Mouse (Mus musculus): ENCODE results near the gene Tmcc1. TPM values are rescaled to one million over a fixed set of nuclear protein-coding genes. Genes with fewer than 3 reads are reported as not detected.

Tmcc1 gene
- polyA plus RNA-seq, 1 experiment from 2014 or later, result 21.0 TPM

- H3K4me2 ChIP-seq (ENCODE audit: low read depth, low read length, severe bottlenecking), result no peak overlapping the region
- H3K4me3 ChIP-seq (ENCODE audit: low read depth, low read length), result no peak overlapping the region
- WGBS, result 76% methylated on average over 12 of the region's 12 CpGs
- H3K27me3 ChIP-seq (ENCODE audit: control insufficient read depth, insufficient read depth, low read length), result no peaks in the 10 kb centered on the region
- DNase-seq (ENCODE audit: low spot score), result peak; percentile 49
- H3K27ac ChIP-seq (ENCODE audit: low read depth, low read length), result no peak overlapping the region
- H3K36me3 ChIP-seq (ENCODE audit: control insufficient read depth, insufficient read depth, low read length), result no peaks in the 10 kb centered on the region
- no peak overlapping the region for H3K9ac ChIP-seq (ENCODE audit: low read length)
- no peaks in the 10 kb centered on the region for H3K4me1 ChIP-seq (replicated peaks; ENCODE audit: control insufficient read depth, insufficient read depth, low read length)
- H3K9me3 ChIP-seq (ENCODE audit: control insufficient read depth, low read length), result no peaks in the 10 kb centered on the region
- ATAC-seq (replicated peaks; ENCODE audit: low FRiP score), result no peak
Measured at GRCm38 (mm10) chr6:116002311-116003104, 190.8 kb downstream of the Tmcc1 start.

- Histone ChIP-seq H3K9me3 (ENCODE audit: control insufficient read depth, low read length) (no peaks in the 10 kb centered on the region), H3K4me2 (ENCODE audit: low read depth, low read length, severe bottlenecking) (no peak overlapping the region), H3K27ac (ENCODE audit: low read depth, low read length) (no peak overlapping the region), H3K4me3 (ENCODE audit: low read depth, low read length) (no peak overlapping the region), H3K27me3 (ENCODE audit: control insufficient read depth, insufficient read depth, low read length) (no peaks in the 10 kb centered on the region; the same call in 1 of the 2 replicates), H3K36me3 (ENCODE audit: control insufficient read depth, insufficient read depth, low read length) (no peaks in the 10 kb centered on the region), H3K4me1 (replicated peaks; ENCODE audit: control insufficient read depth, insufficient read depth, low read length) (0 out of 2 replicates have a peak, but pooled peaks cover 1% of the 10 kb centered on the region), H3K9ac (ENCODE audit: low read length) (no peak overlapping the region)
- DNase-seq (ENCODE audit: low spot score), result peak; percentile 43
- WGBS, result 84% methylated on average over 5 of the region's 5 CpGs
- no peak for ATAC-seq (replicated peaks; ENCODE audit: low FRiP score)
Measured at GRCm38 (mm10) chr6:116000851-116001250, 192.4 kb downstream of the Tmcc1 start.

- no peak overlapping the region for H3K27ac ChIP-seq (ENCODE audit: low read depth, low read length)
Measured at GRCm38 (mm10) chr6:115999227-115999626, 194.1 kb downstream of the Tmcc1 start.

GRCm38 (mm10) chr6:115998758-115999157 is 194.5 kb downstream of the Tmcc1 start:
- Histone ChIP-seq H3K36me3 (ENCODE audit: control insufficient read depth, insufficient read depth, low read length) (no peaks in the 10 kb centered on the region), H3K9ac (ENCODE audit: low read length) (no peak overlapping the region), H3K27me3 (ENCODE audit: control insufficient read depth, insufficient read depth, low read length) (peaks cover 11% of the 10 kb centered on the region), H3K4me3 (ENCODE audit: low read depth, low read length) (no peak overlapping the region), H3K4me1 (replicated peaks; ENCODE audit: control insufficient read depth, insufficient read depth, low read length) (peaks cover 9% of the 10 kb centered on the region), H3K9me3 (ENCODE audit: control insufficient read depth, low read length) (no peaks in the 10 kb centered on the region), H3K4me2 (ENCODE audit: low read depth, low read length, severe bottlenecking) (no peak overlapping the region), H3K27ac (ENCODE audit: low read depth, low read length) (no peak overlapping the region)
- DNase-seq (ENCODE audit: low spot score), result no peak
- ATAC-seq (replicated peaks; ENCODE audit: low FRiP score), result no peak
- WGBS, result 76% methylated on average over 7 of the region's 7 CpGs

More at GRCm38 (mm10) chr6:115999227-115999626, 194.1 kb downstream of the Tmcc1 start:
- Histone ChIP-seq H3K4me1 (replicated peaks; ENCODE audit: control insufficient read depth, insufficient read depth, low read length) (peaks cover 4% of the 10 kb centered on the region; the same call in 1 of the 2 replicates), H3K4me2 (ENCODE audit: low read depth, low read length, severe bottlenecking) (no peak overlapping the region), H3K27me3 (ENCODE audit: control insufficient read depth, insufficient read depth, low read length) (peaks cover 6% of the 10 kb centered on the region), H3K36me3 (ENCODE audit: control insufficient read depth, insufficient read depth, low read length) (no peaks in the 10 kb centered on the region), H3K4me3 (ENCODE audit: low read depth, low read length) (no peak overlapping the region), H3K9ac (ENCODE audit: low read length) (no peak overlapping the region), H3K9me3 (ENCODE audit: control insufficient read depth, low read length) (no peaks in the 10 kb centered on the region)
- DNase-seq (ENCODE audit: low spot score), result no peak
- 81% methylated on average over 2 of the region's 2 CpGs for WGBS
- no peak for ATAC-seq (replicated peaks; ENCODE audit: low FRiP score)

GRCm38 (mm10) chr6:115997726-115998311 is 195.5 kb downstream of the Tmcc1 start:
- ATAC-seq (replicated peaks; ENCODE audit: low FRiP score), result no peak
- Histone ChIP-seq H3K4me3 (ENCODE audit: low read depth, low read length) (no peak overlapping the region), H3K9ac (ENCODE audit: low read length) (no peak overlapping the region), H3K4me2 (ENCODE audit: low read depth, low read length, severe bottlenecking) (no peak overlapping the region), H3K27ac (ENCODE audit: low read depth, low read length) (no peak overlapping the region), H3K4me1 (replicated peaks; ENCODE audit: control insufficient read depth, insufficient read depth, low read length) (peaks cover 15% of the 10 kb centered on the region), H3K9me3 (ENCODE audit: control insufficient read depth, low read length) (no peaks in the 10 kb centered on the region), H3K27me3 (ENCODE audit: control insufficient read depth, insufficient read depth, low read length) (peaks cover 21% of the 10 kb centered on the region), H3K36me3 (ENCODE audit: control insufficient read depth, insufficient read depth, low read length) (no peaks in the 10 kb centered on the region)
- 31% methylated on average over 3 of the region's 3 CpGs for WGBS
- no peak for DNase-seq (ENCODE audit: low spot score)

GRCm38 (mm10) chr6:115996171-115996851 is 197.0 kb downstream of the Tmcc1 start:
- no peaks in the 10 kb centered on the region for H3K36me3 ChIP-seq (ENCODE audit: control insufficient read depth, insufficient read depth, low read length)
- ATAC-seq (replicated peaks; ENCODE audit: low FRiP score) (no peak), DNase-seq (ENCODE audit: low spot score) (no peak)
- no peak overlapping the region for H3K4me3 ChIP-seq (ENCODE audit: low read depth, low read length)
- 0 out of 2 replicates have a peak overlapping the region, but pooled peaks have one; percentile 18 for H3K27ac ChIP-seq (ENCODE audit: low read depth, low read length)
- peaks cover 33% of the 10 kb centered on the region for H3K27me3 ChIP-seq (ENCODE audit: control insufficient read depth, insufficient read depth, low read length)
- H3K4me1 ChIP-seq (replicated peaks; ENCODE audit: control insufficient read depth, insufficient read depth, low read length), result peaks cover 22% of the 10 kb centered on the region
- H3K9ac ChIP-seq (ENCODE audit: low read length), result no peak overlapping the region
- no peak overlapping the region for H3K4me2 ChIP-seq (ENCODE audit: low read depth, low read length, severe bottlenecking)
- no peaks in the 10 kb centered on the region for H3K9me3 ChIP-seq (ENCODE audit: control insufficient read depth, low read length)
- 36% methylated on average over 6 of the region's 6 CpGs for WGBS

GRCm38 (mm10) chr6:115995531-115995941 is 197.8 kb downstream of the Tmcc1 start:
- DNase-seq (ENCODE audit: low spot score), result no peak
- Histone ChIP-seq H3K4me1 (replicated peaks; ENCODE audit: control insufficient read depth, insufficient read depth, low read length) (peaks cover 22% of the 10 kb centered on the region), H3K27me3 (ENCODE audit: control insufficient read depth, insufficient read depth, low read length) (peaks cover 33% of the 10 kb centered on the region), H3K4me3 (ENCODE audit: low read depth, low read length) (peak overlapping the region; percentile 57), H3K27ac (ENCODE audit: low read depth, low read length) (peak overlapping the region; percentile 18; the same call in 1 of the 2 replicates), H3K36me3 (ENCODE audit: control insufficient read depth, insufficient read depth, low read length) (no peaks in the 10 kb centered on the region), H3K9ac (ENCODE audit: low read length) (no peak overlapping the region), H3K9me3 (ENCODE audit: control insufficient read depth, low read length) (no peaks in the 10 kb centered on the region), H3K4me2 (ENCODE audit: low read depth, low read length, severe bottlenecking) (peak overlapping the region; percentile 75)
- ATAC-seq (replicated peaks; ENCODE audit: low FRiP score), result no peak
- 66% methylated on average over 4 of the region's 4 CpGs for WGBS

GRCm38 (mm10) chr6:115994877-115995520 is 198.3 kb downstream of the Tmcc1 start, which contains the start of gene Plxnd1:
Plxnd1 (minus strand) TSS chr6:115995005.
- H3K36me3 ChIP-seq (ENCODE audit: control insufficient read depth, insufficient read depth, low read length), result no peaks in the 10 kb centered on the region
- ATAC-seq (replicated peaks; ENCODE audit: low FRiP score), result peak; percentile 77
- peak within 1 kb of the TSS; percentile 18; the same call in 1 of the 2 replicates for H3K27ac ChIP-seq (ENCODE audit: low read depth, low read length)
- H3K4me3 ChIP-seq (ENCODE audit: low read depth, low read length), result peak within 1 kb of the TSS; percentile 57
- H3K4me1 ChIP-seq (replicated peaks; ENCODE audit: control insufficient read depth, insufficient read depth, low read length), result peaks cover 22% of the 10 kb centered on the region
- peak; percentile 95 for DNase-seq (ENCODE audit: low spot score)
- peak within 1 kb of the TSS; percentile 44 for H3K9ac ChIP-seq (ENCODE audit: low read length)
- under 1% methylated on average over 38 of the region's 51 CpGs for WGBS
- peak within 1 kb of the TSS; percentile 75 for H3K4me2 ChIP-seq (ENCODE audit: low read depth, low read length, severe bottlenecking)
- H3K27me3 ChIP-seq (ENCODE audit: control insufficient read depth, insufficient read depth, low read length), result peaks cover 33% of the 10 kb centered on the region
- H3K9me3 ChIP-seq (ENCODE audit: control insufficient read depth, low read length), result no peaks in the 10 kb centered on the region
